Comparison of ENCODE assay signal across 33 mouse cellular contexts in genomic region chr16:95923991-95924390, GRCm38 (mm10).
DNase-seq lines count a peak whose midpoint lies in the region; ATAC-seq lines count a peak whose summit lies in the region.
"Had no signal": no experiment of that assay in that cellular context is flagged by ENCODE, and none has a peak within 500 bp of the region (broad histone marks: within the 10 kb centered on the region; RNA-seq: fewer than 3 reads in every experiment).

No protein-coding gene starts in this region.

- H3K36me3 ChIP-seq in hindbrain, embryonic 12.5 days = no peaks in the 10 kb centered on the region
- no peaks in the 10 kb centered on the region for H3K36me3 ChIP-seq in hindbrain, embryonic 16.5 days (ENCODE audit: control insufficient read depth, insufficient read depth, low read length)
- no peaks in the 10 kb centered on the region for H3K36me3 ChIP-seq in limb, embryonic 15.5 days
- H3K36me3 ChIP-seq: embryonic facial prominence, embryonic 10.5 days; embryonic facial prominence, embryonic 15.5 days; forebrain, embryonic 12.5 days; heart, embryonic 10.5 days; heart, embryonic 15.5 days; liver, embryonic 15.5 days; neural tube, embryonic 12.5 days had no signal

- no peak overlapping the region for H3K4me2 ChIP-seq in hindbrain, embryonic 12.5 days (replicated peaks)
- no peak overlapping the region for H3K4me2 ChIP-seq in hindbrain, embryonic 16.5 days (ENCODE audit: low read length)
- H3K4me2 ChIP-seq in limb, embryonic 15.5 days = no peak overlapping the region
- H3K4me2 ChIP-seq: embryonic facial prominence, embryonic 15.5 days; forebrain, embryonic 12.5 days; heart, embryonic 15.5 days; hindbrain, embryonic 14.5 days; liver, embryonic 15.5 days; lung, embryonic 14.5 days; midbrain, embryonic 11.5 days; neural tube, embryonic 12.5 days had no signal

- H3K27ac ChIP-seq in hindbrain, embryonic 12.5 days = 0 out of 2 replicates have a peak overlapping the region, but pooled peaks have one; percentile 68
- H3K27ac ChIP-seq in hindbrain, embryonic 16.5 days (ENCODE audit: low read depth, low read length) = no peak overlapping the region
- peak overlapping the region; percentile 78 for H3K27ac ChIP-seq in limb, embryonic 15.5 days
- H3K27ac ChIP-seq: embryonic facial prominence, embryonic 15.5 days; forebrain, embryonic 12.5 days; heart, embryonic 10.5 days; heart, embryonic 15.5 days; hindbrain, embryonic 14.5 days; kidney, postnatal 0 days; liver, embryonic 15.5 days; neural tube, embryonic 12.5 days had no signal

- H3K4me3 ChIP-seq in hindbrain, embryonic 12.5 days = no peak overlapping the region
- H3K4me3 ChIP-seq in hindbrain, embryonic 16.5 days (ENCODE audit: low read length) = no peak overlapping the region
- no peak overlapping the region for H3K4me3 ChIP-seq in limb, embryonic 15.5 days
- H3K4me3 ChIP-seq: embryonic facial prominence, embryonic 10.5 days; embryonic facial prominence, embryonic 15.5 days; forebrain, embryonic 12.5 days; heart, embryonic 10.5 days; heart, embryonic 15.5 days; liver, embryonic 15.5 days; myocyte; neural tube, embryonic 12.5 days had no signal

- no peaks in the 10 kb centered on the region for H3K27me3 ChIP-seq in hindbrain, embryonic 12.5 days
- H3K27me3 ChIP-seq in hindbrain, embryonic 16.5 days (replicated peaks; ENCODE audit: control insufficient read depth, insufficient read depth, low read length) = no peaks in the 10 kb centered on the region
- no peaks in the 10 kb centered on the region for H3K27me3 ChIP-seq in limb, embryonic 15.5 days
- H3K27me3 ChIP-seq: embryonic facial prominence, embryonic 15.5 days; forebrain, embryonic 12.5 days; heart, embryonic 15.5 days; liver, embryonic 15.5 days; neural tube, embryonic 12.5 days had no signal

- no peak overlapping the region for H3K9ac ChIP-seq in hindbrain, embryonic 12.5 days
- H3K9ac ChIP-seq in hindbrain, embryonic 16.5 days (ENCODE audit: low read depth, low read length) = no peak overlapping the region
- H3K9ac ChIP-seq in limb, embryonic 15.5 days = no peak overlapping the region
- H3K9ac ChIP-seq: embryonic facial prominence, embryonic 15.5 days; forebrain, embryonic 12.5 days; heart, embryonic 15.5 days; hindbrain, embryonic 14.5 days; liver, embryonic 15.5 days; lung, embryonic 14.5 days; neural tube, embryonic 12.5 days had no signal

- DNase-seq in large intestine, adult 2 months (ENCODE audit: low read depth, low spot score) = peak; percentile 58
- no peak for DNase-seq in left cerebral cortex, adult 9 months (ENCODE audit: low spot score in 2 of 2)
- no peak for DNase-seq in left cerebral cortex, adult 18-20 months (ENCODE audit: low spot score in 2 of 2)
- no peak for DNase-seq in lung, postnatal 36 days
- DNase-seq: adrenal gland, adult 2 months; adrenal gland, postnatal 36 days; cerebellum, adult 18-20 months; cerebellum, postnatal 25 days; gastrocnemius, postnatal 10 days; kidney, adult 8-10 months; layer of hippocampus, postnatal 36 days; lung, postnatal 14 days; right cerebral cortex, adult 18-20 months; spleen, adult 18-20 months; thymus, postnatal 14 days had no signal

- ATAC-seq in hindbrain, embryonic 12.5 days (ENCODE audit: low FRiP score) = no peak
- no peak for ATAC-seq in hindbrain, embryonic 16.5 days
- no peak for ATAC-seq in limb, embryonic 15.5 days (ENCODE audit: insufficient number of reproducible peaks, low FRiP score, low TSS enrichment, low read depth)
- ATAC-seq: activated CD4-positive, CD25-positive, alpha-beta regulatory T cell, adult 4 months; inflammation-experienced regulatory T-cells, adult 6 months; midbrain, embryonic 16.5 days had no signal

- 90% methylated on average over 7 of the region's 7 CpGs for WGBS in hindbrain, embryonic 12.5 days
- 84% methylated on average over 7 of the region's 7 CpGs for WGBS in hindbrain, embryonic 16.5 days
- WGBS in large intestine, adult 2 months = 50% methylated on average over 7 of the region's 7 CpGs
- 83% methylated on average over 7 of the region's 7 CpGs for WGBS in limb, embryonic 15.5 days

- no peaks in the 10 kb centered on the region for H3K9me3 ChIP-seq in hindbrain, embryonic 12.5 days (replicated peaks)
- no peaks in the 10 kb centered on the region for H3K9me3 ChIP-seq in hindbrain, embryonic 16.5 days (ENCODE audit: control insufficient read depth, low read length)
- no peaks in the 10 kb centered on the region for H3K9me3 ChIP-seq in limb, embryonic 15.5 days
- H3K9me3 ChIP-seq: embryonic facial prominence, embryonic 10.5 days; embryonic facial prominence, embryonic 15.5 days; forebrain, embryonic 12.5 days; heart, embryonic 10.5 days; heart, embryonic 15.5 days; liver, embryonic 15.5 days; neural tube, embryonic 12.5 days had no signal

- H3K4me1 ChIP-seq in hindbrain, embryonic 12.5 days = 0 out of 2 replicates have a peak, but pooled peaks cover 2% of the 10 kb centered on the region
- no peaks in the 10 kb centered on the region for H3K4me1 ChIP-seq in hindbrain, embryonic 16.5 days (ENCODE audit: control insufficient read depth, insufficient read depth, low read depth, low read length)
- peaks cover 24% of the 10 kb centered on the region for H3K4me1 ChIP-seq in limb, embryonic 15.5 days
- H3K4me1 ChIP-seq: forebrain, embryonic 12.5 days; heart, embryonic 15.5 days; neural tube, embryonic 12.5 days had no signal
